Mouse (Mus musculus): ENCODE measurements at regions not wholly inside any gene's neighbourhood (a gene's known extent, or its start where the extent isn't known, plus 50 kb on each side); places are given as distances from the start of the nearest gene placed in this dataset.

DNA sequence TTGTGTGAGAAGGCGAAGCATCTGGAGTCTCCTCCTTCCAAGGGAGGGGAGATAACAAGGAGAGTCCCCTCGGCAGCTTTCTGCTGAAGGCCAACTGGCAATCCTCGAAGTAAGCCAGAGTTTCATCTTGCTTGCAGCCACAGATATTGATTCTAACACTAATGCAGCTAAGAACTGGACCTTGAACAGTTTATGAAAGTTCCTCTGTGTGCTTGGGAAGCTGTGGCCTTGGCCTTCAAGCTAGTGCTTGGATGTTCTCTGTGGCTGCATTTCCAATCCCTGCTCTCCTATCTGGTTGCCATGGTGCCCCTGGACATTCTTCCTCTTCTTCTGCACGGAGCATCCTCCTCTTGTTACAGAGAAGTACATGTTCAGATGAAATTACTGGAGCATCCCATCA, 614.8 kb upstream of the Clint1 start:
- intact Hi-C loops (cut with DNase I): no loop called here
- DNase-seq: no peak

DNA sequence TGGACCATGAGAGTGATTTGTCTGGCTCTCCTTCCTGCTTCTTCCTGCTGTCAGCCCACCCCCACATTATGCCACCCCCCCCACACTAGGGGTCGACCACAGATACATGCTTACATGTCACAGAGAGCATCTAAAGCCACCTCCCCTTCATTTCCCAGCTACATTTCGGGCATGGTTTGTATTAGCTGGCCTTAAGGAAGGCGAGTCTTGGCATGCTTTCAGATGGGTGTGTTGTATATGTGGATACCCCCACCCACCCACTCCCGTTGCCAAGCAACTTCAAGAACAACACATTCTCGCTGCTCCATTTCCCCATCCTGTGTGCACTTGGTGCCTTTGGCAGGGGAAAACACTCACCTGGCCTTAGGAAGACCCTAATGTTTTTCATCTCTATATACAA, 612.8 kb upstream of the Clint1 start:
- DNase-seq: no peak
- intact Hi-C loops (cut with DNase I): no loop called here

DNA sequence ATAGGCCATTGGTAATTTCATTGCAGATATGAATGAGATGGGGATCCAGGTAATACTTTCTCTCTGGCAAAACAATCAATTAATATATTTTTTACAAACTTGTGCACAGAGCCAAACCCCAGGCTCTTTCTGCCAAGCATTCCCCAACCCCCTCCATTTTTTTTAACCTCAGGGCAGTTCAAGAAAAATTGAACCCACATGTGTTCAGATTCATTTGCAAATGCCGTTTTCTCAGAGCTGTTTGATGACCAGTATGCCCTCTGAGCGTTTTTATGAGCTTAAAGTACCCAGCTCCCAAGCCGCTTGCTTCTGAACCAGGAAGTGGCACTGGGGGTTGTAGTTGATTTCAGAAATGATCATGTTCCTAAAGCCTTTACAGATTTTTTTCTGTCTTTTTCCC, 611.4 kb upstream of the Clint1 start:
- no peak for DNase-seq
- intact Hi-C loops (cut with DNase I): no loop called here

DNA sequence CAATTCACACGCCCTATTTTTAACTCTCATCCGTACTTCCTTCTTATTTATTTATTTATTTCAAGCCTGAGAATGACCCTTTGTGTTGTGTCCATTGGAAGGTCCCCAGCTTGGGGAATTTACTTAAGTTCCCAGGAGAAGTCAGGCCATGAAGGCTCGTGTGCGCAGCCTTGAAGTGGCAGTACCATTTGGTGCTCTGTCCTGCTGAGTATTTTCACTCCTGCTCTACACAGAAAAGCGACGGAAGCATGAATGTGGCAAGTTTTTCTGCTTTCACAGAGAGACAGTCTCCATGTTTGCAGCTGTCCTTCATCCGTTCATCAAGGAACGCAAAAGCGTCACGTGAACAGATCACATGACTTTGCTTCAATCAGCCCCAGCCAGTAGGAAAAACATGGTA, 610.2 kb upstream of the Clint1 start:
- DNase-seq: no peak
- intact Hi-C loops (cut with DNase I): no loop called here

DNA sequence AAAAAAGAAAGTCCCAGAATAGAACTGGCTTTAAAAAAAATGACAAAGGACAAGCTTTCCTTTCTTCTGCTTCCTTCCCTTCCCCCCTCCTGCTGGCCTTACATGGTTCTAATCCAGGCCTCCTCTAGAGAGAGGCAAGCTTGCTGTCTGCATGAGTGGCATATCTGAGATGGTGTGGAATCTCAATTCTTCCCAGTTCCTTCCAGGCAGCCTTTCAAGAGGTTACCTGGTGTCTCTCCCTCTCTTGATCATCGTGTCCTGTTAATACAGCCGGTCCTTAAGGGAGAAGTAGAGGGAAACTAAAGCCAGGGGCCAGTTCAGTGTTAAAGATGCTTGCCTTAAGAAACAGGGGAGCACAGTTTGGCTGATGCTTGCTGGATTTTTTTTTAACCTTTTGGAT, 607.1 kb upstream of the Clint1 start:
- intact Hi-C loops (cut with DNase I): no loop called here

DNA sequence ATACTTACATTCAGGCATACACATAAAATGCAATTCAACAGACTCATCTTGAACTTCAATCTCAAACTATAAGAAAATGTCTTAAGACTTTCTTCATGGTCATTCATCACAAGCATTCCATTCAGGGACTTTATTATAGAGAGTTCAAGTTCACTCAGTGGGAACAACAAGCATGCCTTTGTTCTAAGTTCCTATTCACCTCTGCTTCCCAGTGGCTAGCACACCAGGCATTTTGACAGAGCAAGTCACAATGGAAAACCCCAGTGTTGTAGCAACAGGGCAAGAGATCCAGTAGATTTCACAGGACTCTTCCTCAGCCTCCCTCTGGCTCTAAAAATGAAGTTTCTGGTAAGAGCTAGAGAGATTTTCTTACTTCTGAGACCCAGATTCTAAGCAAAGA, 595.8 kb upstream of the Clint1 start:
- intact Hi-C loops (cut with DNase I): no loop called here
- DNase-seq: no peak

More for the DNA sequence above, 607.1 kb upstream of the Clint1 start:
- no peak for DNase-seq

DNA sequence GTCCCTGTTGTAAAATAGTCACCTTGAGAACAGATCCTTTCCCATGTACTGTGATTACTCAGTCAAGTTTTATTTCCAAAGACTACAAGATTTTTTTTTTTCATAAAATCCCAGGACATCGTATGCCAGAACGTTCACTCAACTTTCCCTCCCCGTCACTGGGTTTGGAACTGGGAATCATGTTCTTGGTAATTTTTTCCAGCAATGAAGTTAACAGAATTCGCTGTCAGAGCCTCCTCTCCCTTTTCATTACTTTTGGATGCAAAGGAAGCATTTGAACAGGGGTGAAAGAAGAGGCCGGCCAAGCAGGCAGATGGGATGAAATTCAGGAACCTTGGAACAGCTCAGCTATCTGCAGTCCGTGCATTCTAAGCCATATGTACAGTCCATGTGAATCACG, 589.7 kb upstream of the Clint1 start:
- intact Hi-C loops (cut with DNase I): no loop called here
- no peak for DNase-seq

DNA sequence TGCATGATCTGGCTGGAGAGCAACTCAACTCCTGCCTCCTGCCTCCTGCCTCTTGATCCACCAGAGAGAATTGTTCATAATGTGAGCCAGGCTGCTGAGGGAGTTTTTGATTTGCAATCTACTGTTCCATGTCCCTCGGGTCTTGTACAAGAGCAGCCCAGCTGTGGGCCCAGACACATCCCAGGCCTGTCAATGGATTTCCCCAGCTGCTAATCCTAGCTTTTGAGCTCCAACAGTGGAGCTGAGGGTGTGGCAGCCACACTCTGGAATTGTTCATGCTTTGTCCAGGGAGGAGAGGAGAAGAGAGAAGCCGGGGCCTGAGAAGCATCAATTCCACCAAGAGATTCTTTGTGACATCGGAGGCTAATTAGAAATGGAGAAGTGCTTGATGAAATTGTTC, 587.9 kb upstream of the Clint1 start:
- DNase-seq: peak; percentile 33 to 42

DNA sequence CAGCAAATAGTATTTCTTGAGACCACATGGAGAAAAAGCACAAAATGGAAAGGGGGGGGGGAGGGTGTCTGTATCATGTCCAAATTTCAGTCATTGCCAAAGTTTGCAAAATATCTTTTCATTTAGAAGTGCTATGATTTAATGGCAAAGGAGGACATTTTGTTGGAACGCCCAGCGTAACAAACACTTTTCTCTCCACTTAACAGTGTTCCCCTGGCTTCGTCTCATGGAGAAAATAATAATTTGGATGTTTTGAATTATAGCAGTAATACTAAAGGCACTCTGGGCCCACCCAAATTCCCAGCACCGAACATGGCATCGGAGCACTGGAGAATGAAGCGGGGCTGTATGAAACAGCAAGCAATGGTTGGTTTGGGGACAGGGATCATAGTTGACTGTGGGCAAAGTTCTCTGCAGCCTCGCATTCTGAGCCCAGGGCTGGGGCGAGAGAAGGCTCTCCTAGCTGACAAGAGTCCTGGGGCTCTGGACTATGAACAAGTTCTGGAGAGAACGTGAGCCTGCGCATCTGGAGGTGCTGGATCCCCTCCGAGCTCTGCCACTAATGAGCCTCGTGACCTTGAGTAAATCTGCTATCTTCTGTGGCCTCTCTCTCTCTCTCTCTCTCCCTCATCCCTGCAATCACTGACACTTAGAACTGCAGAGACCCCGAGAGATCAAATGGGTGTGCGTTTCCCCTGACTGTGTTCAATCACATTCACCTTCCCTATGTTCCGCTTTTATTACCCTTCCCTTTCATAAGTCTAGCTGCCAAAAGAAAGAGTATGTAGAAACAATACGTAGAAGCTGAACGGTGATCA, 586.5 kb upstream of the Clint1 start:
- intact Hi-C loops (cut with DNase I): no loop called here
- DNase-seq: peak; percentile 35 to 60

More for the DNA sequence above, 587.9 kb upstream of the Clint1 start:
- intact Hi-C loops (cut with DNase I): no loop called here

DNA sequence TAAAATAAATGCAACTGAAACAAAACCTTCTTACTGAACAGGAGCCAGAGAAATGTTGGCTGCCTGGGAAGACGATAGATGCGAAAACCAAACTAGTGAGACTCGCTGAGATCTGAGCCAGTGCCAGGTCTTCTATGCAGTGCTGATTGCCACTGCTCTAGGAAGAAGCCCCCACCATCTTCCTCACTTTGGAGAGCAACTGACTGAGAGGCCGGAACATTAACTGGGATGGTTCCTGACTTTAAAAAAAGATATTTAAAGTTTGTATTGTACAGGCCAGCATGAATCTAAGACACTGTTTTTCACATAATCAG, 585.9 kb upstream of the Clint1 start:
- intact Hi-C loops (cut with DNase I): no loop called here
- no peak for DNase-seq

DNA sequence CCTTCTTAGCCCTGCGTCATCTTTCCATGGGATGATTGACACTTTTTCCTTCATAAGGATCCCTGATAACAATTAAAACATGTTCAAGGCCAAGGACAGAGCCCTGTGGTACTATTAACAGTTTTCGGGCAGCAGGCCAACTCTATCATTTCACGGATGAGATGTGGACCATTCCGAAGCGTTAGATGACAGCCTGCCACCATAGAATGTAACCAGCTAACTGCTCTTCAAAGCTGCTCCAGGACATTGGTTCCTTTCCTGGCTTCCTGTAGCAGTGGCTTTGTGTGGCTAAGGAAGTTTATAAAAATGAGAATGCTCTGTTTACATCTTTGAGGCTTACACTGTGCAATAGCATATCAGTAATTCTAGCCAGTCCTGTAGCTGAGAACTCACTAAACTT, 582.6 kb upstream of the Clint1 start:
- intact Hi-C loops (cut with DNase I): no loop called here
- no peak for DNase-seq

DNA sequence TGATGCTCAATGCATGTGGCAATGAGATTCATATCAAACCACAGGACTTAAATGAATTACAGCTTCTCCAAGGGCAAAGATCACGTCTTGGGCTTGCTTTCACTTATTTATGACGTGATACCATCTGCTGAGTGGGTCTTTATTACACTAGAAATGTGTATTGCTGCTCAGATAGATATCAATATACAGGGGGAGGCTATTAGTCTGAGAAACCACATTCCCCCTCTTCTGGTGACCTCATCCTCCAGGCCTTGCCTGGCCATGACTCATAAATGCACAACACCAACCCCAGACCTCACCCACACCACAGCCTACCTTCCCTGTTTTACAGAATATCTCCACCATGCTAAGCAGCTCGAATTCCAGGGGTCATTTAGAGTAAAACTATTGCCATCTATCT, 580.6 kb upstream of the Clint1 start:
- DNase-seq: no peak
- intact Hi-C loops (cut with DNase I): no loop called here

DNA sequence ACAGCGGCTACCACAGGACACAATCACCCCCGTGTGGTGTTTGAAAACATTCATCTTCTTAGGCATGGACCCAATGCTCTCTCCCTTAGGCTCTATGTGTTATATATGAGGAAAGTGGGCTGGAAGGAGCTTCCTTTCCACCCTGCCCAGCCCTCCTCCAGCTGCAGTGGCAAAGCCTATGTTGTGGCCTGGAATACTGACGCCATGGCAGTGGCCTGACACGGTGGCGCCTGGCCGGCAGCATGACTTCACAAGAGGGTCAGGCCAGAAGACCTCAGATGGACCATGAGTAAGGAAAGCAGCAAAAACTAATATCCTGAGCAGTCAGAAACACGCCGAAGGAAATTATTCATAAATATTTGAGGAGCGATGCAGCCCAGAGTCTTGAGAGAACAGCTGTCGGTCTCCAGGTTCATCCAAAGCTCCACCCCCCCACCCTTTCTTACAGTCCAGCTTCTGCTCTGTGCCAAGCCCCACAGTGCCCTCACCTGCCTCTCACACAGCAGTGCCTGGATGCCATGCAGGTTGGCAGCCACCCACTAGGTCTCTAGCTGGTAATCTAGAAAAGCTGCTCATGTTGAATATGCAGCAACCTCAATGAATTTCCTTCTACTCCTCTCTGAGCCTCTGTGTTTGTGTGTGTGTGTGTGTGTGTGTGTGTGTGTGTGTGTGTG, 577.3 kb upstream of the Clint1 start:
- intact Hi-C loops (cut with DNase I): no loop called here
- no peak for DNase-seq

DNA sequence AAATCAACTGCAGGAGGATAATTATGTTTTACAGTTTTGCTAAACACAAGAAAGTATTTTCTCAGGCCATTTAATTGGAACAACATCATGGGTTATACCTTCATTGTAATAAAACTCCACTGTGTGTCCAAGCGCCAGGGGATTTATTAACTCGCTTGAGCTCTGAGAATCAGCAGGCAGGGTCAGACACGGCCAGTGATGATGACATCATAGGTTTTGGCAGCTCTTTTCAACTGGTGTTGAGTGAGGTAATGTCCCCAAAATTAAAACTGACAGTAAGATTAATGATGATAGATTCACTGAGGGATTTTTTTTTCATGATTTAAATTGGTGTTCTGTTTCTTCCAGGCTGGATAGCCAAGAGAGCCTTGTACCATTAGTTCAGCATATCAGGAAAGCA, 576.7 kb upstream of the Clint1 start:
- intact Hi-C loops (cut with DNase I): no loop called here
- DNase-seq: peak in 1 of 2 experiments; percentile 16

DNA sequence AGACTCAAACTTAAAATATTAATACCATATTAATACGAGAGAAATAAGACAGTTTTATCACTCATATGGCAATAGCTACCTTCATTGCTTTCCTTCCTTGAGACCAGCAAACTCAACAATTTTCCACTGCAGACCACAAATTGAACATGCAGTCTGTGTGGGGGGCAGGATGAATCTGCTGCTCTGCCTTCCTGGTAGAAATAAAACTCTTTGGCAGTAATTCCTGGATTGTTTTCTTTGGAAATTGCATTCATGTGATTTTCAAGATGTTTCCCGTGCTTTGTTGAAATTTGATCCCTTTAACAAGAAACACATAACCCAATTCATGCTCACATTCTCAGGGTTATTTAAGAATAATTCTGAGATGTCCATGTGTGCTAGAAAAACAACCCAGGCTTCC, 555.1 kb upstream of the Clint1 start:
- intact Hi-C loops (cut with DNase I): no loop called here
- no peak for DNase-seq

DNA sequence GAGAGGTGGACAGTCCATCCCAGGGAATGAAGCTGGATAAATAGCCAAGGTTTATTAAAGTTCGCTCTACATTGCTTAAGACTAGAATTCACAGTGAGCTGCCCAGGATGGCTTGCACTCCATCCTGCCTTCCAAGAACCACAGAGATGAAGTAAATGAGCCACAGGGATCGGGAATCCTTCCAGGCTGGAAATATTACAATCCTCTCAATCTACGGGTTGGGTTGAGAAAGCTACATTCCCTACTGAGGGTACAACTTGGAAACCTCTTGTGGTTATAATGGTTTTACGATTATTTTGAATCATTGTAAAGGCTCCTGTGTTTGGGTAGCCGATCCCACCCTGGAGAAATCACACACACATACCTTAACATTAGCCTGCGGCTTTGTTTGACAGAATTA, 539.9 kb upstream of the Clint1 start:
- intact Hi-C loops (cut with DNase I): no loop called here
- no peak for DNase-seq

DNA sequence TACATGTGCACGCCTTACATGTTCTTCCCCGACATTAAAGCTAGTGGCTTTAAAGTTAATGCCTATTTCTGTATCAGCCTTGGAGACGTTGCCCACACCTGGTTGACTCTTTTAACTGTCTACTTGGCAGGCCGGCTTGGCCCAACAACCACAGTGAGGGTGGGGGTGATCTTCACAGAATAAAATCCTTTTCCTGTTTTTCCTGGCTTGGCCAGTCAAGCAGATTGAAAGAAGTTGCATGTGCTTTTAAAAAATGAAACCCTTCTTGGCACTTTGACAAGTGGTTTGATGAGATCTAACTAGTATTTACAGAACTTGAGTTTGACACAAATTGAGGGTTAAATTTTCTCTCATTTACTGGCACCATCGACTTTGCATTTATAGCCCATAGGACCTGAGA, 528.1 kb upstream of the Clint1 start:
- no peak for DNase-seq
- intact Hi-C loops (cut with DNase I): no loop called here

DNA sequence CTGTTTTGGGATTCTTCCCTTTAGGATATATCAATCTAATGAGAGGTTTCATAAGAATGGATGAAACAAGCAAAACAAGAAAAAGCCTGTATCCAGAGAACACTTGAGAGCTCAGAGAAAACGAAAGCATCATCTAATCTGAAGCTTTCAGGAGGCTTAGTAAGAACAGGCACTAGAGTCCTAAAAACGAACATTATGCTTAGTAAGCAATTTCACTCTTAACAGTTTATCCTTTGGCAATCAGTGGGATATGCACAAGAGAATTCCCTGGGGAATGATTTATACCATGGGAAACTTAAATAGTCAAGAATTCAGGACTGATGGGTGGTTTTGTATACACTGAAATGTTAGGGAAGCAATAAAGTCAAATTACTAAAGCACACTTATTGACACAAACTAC, 521.5 kb upstream of the Clint1 start:
- intact Hi-C loops (cut with DNase I): no loop called here
- DNase-seq: no peak

DNA sequence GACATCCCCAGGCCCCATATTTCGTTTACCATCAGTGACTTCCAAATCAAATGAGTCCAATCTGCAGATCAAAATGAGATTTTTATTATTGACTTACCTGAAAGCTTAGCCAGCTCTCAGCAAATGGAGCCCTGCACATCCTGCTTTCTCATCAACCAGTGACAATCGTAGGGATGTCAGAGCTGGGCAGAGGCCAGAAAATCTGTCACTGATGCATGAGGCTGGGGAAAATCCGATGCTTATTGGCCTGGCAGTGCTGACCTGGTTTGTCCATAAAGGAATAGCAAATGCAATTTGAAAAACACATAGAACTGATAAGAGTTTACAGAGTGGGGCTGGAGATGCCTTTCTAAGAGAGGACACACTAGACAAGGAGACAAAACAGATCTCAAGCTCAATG, 518.1 kb upstream of the Clint1 start:
- DNase-seq: no peak
- intact Hi-C loops (cut with DNase I): no loop called here

DNA sequence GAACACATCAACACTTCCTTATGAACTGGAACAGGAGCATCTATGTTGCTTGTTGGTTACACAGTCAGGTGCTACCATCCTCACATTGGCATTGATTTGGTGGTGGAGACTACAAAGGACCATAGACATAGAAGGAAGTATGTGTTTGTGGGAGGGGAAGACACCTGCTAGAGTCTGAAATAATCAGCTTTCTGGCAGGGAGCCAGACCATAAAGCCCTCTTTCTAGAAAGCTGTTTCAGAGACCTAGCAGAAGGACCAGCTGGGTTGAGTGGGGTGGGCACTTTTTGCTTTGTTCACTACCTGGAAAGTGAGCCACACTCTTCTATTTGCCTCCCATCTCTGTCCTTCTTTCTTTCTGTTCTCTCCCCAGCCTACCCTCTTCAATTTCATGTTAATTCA, 502.5 kb upstream of the Clint1 start:
- no peak for DNase-seq
- intact Hi-C loops (cut with DNase I): no loop called here

DNA sequence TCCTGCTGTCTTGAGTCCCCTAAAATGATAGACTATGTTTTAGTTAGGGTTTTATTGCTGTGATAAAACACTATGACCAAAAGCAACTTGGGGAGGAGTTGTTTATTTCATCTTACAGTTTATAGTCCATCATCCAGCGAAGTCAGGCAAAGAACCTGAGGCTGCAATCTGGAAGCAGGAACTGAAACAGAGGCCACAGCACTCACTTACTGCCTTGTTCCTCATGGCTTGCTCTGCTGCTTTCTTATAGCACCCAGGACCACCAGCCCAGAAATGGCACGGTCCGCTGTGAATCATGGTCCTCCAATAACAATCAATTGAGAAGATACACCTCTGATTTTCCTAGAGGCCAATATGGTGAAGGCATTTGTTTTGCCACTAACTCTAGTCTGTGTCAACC, 486.5 kb upstream of the Clint1 start:
- intact Hi-C loops (cut with DNase I): no loop called here
- no peak for DNase-seq

DNA sequence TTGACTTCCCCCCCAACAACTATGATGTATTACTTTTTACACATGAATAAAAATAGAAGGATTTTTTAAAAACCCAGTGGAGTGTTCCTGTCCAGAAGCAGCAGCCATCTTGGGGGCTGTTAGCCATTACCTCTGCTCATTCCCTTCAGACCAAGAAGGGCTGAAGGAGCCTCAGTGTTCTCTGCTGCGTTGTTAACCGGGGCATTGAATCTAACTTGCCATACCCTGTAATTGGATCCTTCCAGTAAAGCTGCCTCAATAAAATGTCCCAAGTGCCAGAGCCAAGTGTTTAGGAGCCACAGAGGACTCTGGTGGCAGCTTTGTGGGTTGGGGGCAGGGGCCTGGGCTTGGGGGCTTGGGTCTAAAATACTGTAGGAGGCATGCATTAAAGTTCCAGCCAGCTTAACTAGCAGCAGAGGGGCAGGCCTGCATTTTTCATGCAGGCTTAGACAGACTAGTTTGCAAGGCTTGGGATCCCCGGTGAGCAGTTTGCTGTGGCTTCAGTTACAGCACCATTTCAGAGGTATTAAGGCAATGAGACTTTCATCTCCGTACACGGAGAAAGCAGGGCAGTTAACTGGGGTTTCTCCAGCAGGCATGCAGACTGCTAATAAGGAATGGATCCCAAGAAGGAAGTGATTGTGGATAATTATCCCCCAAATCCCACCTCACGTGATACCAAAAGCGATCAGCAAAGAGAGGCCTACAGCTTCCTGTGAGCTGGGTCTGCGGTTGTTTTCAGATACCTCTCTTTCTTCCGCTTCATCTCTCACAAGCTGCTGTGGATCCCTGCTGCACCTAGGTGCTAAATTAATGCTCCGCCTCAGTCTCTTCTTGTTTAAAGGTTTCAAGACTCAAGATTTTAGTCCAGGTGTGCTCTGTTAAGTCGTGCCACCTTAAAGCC, 462.4 kb upstream of the Clint1 start:
- intact Hi-C loops (cut with DNase I): no loop called here
- DNase-seq: no peak

Data from heart, postnatal 36 days (tissue).